Mouse (Mus musculus): Measurements from ENCODE around the gene Tph2.
"Not testable (repeated sequence)": the region's sequence is repeated elsewhere in the genome, so short reads cannot be mapped to it uniquely, and the experiment has no call there.

Tph2 gene

DNA sequence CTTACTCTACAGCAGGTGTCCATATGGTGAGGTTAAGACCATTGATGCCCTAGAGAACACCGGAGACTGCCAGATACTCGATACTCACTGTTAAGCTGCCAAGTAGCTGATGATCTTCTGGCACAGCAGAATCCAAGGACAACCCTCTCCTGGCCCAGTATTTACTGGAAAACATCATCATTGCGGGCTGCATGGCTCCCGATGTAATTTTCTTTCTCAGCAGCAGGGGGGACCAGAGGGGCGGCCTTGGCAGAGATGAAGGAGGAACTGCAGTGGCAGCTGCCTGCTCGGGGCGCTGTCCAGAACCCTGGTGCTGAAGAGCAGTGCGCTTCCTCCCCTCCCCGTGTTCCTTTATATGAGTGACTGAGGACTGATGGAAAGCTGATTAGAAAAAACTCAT lies at the start of gene Tph2:
Gene Tph2, minus strand, starts transcription at position 326 of the 400 bp plus-strand sequence.
- peak; percentile 48 for DNase-seq (ENCODE audit: low read depth)

DNA sequence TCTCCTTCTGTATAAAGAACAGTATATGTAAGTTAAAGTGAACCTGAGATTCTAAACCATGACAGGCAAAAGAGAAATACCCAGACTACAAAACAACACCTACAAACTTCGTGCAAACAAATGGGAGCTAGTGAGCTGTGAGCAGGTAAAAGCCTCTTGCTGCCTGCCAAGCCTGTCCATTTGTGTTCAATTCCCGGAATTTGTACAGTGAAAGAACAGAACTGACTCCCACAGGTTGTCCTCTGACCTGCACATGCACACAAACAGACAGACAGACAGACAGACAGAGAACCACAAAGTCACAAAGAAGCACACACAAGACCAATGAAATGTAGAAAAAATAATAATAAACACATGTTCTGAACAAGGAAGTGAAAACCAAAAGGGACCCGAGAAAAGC lies 49.0 kb upstream of the Tph2 start:
- no peak for DNase-seq (ENCODE audit: low read depth)

DNA sequence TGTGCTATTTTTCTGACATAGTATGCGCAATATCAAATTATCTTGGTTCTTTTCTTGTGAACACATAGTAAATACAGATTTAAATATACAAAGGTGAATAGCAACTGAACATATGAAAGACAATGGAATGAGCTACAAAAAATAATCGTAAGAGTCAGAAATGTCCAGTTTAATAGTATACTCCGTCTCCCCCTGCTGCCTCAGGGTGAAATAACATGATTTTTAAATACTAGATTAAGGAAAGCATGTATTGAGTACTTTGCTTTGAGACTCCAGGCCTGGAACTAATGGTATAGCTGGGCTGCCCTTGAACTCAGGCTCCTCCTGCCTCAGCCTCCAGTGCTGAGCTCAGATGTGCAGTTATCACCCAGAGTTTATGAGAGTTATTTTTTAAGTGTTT lies 47.7 kb upstream of the Tph2 start:
- DNase-seq (ENCODE audit: low read depth) = no peak

DNA sequence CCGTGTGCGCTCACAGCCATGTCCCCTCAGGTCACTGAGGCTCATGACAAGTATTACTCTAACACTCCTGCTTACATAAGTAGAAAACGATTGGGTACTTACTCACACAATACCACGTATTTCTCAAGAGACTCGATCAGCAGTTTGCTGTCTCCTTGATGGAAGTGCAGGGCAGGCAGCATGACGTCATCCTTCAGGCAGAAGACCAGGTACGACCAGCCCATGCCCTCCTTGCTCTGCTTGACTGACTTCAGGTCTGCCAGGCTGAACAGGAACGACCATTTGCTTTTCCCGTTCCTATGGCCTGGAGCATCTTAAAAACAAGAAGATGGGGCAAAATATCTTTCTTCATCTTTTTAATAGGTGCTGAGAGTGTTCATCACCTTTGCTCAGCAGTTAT lies 44.2 kb upstream of the Tph2 start:
- DNase-seq (ENCODE audit: low read depth) = no peak

DNA sequence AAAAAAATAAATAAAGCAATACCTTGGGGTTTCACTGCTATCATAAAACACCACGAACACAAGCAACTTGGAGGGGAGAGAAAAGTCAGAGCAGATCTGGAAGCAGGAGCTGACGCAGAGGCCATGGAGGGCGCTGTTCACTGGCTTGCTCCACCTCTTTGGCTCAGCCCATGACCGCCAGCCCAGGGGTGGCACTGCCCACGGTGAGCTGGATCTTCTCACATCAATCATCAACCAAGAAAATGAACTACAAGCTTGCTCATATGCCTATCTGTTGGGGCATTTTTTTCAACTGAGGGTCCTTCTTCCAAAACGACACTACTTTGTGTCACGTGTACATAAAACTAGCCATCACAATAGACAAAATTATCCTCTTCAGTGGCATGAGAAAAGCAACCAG lies 41.8 kb upstream of the Tph2 start:
- no peak for DNase-seq (ENCODE audit: low read depth)

DNA sequence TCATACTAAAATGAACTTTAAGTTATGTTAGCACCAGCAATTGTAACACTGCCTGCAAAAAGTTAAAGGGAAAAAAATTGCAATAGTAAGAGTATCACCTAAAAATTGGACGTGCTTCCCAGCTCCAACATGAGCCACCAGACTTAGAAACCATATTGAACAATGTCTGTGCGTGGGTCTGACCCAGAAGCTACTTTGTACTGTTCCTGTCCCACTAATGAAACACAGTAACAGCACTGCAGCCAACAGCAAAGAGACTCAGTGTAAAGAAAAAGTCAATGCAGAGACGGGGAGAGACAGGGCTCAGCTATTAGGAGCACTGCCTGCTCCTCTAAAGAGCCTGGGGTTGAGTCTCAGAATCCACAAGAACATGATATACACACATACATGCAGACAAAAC lies 39.0 kb upstream of the Tph2 start:
- no peak for DNase-seq (ENCODE audit: low read depth)

DNA sequence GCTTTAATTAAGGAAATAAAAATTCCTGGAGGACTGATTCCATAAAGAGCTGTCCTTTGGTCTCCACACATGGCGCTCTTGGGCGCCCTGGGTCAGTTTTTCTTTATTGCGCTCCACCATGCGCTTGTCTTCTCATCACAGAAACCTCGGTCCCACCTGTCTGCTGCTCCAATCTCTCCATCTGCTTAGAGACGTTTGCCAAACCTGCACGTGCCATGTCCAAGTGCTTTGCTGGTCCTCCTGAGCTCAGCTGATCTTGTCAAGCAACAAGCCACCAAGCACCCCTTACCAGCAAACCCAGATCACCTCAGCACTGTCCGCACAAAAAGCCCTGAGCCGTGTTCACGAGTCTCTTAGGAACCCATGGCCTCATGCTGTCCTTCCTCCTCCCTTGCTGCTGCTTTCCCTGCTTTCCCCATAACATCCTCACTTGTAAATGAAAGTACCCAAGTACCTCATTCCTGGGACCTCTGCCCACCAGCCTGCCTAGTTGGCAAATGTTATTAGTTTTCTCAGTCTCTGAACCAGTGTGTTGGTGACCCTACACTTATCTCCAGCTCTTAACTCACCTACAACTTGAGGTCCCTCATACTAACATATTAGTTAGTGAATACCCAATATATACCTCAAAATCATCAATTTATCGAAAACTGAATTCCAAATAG lies 28.2 kb upstream of the Tph2 start:
- DNase-seq (ENCODE audit: low read depth) = no peak

DNA sequence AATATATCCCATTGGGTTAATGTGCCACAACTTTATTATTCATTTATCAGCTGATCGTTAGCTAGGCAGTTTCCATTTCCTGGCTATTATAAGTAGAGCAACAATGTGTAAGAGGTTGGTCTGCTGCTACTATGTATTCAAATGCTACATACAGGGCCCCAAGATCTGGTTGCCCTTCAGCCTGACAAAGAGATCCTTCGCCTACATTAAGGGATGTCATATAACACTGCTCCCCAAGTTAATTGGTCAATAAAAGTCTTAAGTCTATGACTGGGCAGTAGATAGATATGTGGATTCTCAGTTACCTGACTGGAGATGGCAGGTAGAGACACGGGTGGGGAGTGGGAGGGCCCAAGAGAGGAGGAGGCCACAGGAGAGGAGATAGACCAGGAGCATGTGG lies 21.0 kb upstream of the Tph2 start:
- DNase-seq (ENCODE audit: low read depth) = no peak

DNA sequence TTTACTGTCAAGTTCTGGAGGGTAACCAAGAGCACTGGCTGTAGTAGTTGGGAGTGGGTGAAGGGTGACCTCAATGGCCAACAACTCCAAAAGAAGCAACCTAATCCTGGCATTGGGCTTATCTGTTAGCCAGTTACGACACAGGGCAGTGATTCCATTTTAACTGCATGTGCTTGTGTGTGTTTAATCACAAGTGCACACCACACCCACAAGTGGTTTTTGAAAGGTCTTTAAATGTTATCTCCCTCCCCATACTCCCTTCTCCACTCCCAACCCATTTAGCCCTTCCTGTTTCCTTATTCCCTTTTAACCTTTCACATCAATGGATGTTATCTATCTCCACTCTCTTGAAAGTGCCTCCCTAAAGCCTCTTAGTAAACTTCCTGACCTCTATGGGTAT lies 20.5 kb upstream of the Tph2 start:
- no peak for DNase-seq (ENCODE audit: low read depth)

DNA sequence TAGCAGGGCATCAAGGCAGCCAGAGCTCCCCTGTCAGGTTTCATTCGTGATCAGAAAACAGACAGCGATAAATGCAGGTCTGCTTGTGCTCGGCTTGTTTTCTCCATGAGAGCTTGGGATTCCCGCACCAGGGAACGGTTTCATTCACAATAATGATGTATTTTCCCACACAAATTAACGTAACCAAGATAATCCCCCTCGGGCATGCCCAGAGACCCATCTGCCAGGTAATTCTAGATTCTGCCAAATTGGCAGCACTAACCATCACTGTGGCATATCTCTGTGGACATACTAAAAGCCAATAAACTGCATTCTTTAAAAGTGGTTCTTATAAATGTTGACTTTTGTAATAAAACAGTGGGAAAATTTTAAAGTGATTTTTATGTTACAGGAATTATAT lies 6.4 kb upstream of the Tph2 start:
- no peak for DNase-seq (ENCODE audit: low read depth)

DNA sequence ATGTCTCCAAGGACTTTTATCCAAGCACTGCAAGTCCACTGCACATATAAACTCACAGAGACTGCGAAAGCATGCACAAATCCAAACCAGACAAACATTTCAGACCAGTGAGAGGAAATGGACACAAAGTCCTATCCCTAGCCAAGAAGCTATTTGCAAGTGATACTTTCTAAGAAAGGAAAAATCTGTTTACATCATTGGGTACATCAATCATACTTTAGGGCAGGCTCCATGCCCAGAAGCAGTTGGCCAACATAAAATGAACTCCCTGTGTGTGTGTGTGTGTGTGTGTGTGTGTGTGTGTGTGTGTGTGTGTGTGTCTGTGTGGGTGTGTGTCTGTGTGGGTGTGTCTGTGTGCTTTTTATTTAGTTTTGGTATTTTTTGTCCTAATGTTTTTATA lies 2.6 kb upstream of the Tph2 start:
- no peak for DNase-seq (ENCODE audit: low read depth)

DNA sequence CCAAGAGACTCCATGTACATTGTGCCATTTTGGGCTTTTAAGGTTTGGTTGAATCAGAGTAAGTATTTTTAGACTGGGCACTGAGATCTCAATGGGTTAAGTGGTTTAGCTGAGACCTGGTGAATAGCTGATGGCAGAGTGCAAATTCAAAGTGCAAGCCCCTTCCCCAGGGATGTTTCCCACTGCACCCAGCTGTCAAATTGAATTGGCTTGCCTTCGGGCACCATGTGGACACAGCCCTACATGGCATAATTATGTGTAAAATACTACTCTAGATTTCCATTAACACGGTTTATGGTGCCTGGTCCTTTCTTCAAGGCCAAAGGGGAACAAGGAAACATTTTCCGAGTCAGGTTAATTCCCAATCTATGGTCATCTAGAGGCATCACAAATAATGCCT lies 3.8 kb downstream of the Tph2 start:
- no peak for DNase-seq (ENCODE audit: low read depth)

DNA sequence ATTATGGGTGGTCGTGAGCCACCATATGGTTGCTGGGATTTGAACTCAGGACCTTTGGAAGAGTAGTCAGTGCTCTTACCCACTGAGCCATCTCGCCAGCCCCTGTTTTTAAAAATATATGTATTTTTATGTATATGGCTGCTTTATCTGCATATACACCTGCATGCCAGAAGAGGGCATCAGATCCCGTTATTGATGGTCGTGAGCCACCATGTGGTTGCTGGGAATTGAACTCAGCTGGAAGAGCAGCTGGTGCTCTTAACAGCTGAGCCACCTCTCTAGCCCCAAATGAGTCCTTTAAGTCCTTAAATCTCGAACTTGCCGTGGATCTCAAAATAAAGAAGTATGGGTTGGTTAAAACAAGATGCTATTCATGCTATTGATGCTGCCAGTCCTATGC lies 6.8 kb downstream of the Tph2 start:
- not testable (repeated sequence) for DNase-seq (ENCODE audit: low read depth)

DNA sequence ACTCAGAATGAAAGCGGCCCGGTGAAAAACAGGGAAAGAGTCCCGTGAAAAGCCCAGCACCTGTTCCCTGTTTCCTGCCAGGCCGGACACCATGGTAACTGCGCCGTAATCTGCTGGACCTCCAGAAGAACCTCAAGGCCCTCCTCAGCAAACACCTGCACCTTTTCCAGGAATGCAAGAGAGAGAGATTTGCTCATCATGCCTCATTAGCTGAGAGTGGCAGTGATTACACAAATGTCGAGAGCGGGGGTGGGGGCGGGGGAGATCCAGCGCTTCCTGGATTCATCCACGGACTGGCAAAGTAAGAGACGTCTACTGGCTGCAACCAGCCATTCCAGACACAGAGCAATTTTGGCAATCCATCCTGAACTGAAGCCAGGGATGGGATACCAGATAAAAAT lies 9.2 kb downstream of the Tph2 start:
- DNase-seq (ENCODE audit: low read depth) = no peak

DNA sequence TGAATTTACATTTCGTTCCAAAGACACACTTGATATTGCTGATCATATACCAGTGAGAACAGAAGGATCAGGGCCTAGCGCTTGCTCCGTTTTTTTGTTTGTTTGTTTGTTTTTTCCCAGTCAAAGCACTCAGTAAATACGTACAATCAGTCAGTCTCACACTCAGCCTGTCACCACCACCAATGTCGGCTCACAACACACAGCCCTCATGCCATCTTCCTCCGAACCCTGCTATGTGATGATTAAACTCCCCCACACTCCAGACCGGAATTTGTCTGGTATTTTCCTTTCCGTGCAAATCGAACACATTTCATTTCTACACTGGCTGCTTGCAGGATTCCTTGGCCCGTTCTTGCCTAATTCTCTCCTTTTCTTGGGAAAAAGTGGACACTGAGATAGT lies 11.5 kb downstream of the Tph2 start:
- DNase-seq (ENCODE audit: low read depth) = no peak

DNA sequence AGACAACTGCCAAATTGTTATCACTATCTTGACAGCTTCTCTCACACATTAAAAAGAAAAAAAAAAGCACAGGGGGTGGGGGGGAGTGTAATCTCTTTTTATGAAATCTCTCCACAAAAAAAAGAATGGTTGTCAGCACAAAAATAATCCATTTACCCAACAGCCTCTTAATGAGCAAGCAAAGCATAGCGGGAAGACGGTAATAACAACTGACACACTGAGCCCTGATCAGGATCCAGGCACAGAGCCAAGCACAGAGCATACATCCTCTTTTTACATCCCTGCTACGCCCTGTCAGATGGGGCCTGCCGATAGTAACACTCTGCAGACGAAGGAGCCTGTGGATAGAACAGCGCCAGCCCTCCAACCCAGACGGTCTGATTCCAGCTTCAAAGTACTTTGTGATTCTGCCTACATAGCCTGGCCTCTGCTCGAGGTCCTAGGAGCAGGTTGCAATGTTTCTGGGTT lies 13.4 kb downstream of the Tph2 start:
- DNase-seq (ENCODE audit: low read depth) = no peak

DNA sequence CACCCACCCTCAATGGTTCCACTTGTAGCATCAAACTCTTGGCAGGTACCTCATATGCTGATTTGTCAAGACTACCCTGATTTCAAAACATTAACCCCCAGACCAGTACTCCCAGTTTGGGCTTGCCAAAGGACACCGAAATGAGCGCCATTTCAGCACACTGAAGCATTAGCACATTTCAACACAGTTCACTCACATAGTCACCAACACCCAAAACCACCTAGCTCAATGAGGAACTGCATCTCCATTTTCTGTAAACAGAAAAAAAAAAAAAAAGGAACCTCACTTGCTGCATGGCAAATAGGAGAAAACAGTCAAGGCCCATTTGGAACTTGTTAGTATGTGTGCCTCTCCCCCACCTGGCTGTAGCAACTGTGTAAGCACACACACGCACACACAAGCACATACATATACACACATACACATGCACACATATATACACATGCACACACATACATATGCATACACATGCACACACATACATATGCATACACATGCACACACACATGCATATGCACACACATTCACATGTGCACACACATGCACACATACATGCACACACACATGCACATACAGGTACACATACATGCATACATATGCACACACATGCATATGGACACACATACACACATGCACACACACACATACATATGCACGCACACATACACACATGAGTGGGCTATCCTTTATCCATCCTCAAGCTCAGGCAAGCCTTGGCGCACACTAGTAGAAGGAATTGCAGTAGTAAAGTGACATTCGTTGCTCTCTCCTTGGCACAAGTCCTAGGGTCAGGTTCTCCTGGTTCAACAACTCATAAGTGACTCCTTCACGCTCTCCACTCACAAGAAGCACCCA lies 14.1 kb downstream of the Tph2 start:
- no peak for DNase-seq (ENCODE audit: low read depth)

DNA sequence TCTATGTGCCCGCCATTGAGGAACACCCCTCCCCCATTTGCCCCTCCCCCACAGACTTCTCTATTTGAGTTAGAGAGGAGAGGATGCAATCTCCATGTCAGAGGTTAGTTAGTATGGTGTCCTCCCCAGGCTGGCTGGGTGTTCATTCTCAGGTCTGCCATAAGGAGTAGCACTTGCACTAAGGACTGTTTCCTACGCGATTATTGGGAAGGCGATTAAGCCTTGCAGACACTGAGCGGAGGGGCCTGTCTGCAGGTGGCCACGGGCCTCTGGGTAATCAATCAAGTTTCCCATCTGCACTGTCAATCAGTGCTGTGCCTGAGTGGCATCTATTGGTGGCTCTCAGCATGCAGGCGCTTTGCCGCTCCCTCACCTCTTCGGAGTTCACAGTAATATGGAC lies 15.4 kb downstream of the Tph2 start:
- DNase-seq (ENCODE audit: low read depth) = no peak

DNA sequence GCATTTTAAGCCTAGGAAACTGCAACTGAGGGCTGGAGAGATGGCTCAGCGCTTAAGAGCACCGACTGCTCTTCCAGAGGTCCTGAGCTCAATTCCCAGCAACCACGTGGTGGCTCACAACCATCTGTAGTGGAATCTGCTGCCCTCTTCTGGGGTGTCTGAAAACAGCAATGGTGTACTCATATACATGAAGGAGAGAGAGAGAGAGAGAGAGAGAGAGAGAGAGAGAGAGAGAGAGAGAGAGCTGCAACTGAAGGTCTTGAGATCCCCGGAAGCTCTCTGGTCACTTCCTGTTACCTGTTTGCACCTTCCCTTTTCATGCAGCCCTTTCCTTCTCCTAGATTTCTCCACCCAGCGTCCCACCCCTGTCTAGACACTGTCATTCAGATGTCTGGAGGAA lies 24.5 kb downstream of the Tph2 start:
- DNase-seq (ENCODE audit: low read depth) = no peak

DNA sequence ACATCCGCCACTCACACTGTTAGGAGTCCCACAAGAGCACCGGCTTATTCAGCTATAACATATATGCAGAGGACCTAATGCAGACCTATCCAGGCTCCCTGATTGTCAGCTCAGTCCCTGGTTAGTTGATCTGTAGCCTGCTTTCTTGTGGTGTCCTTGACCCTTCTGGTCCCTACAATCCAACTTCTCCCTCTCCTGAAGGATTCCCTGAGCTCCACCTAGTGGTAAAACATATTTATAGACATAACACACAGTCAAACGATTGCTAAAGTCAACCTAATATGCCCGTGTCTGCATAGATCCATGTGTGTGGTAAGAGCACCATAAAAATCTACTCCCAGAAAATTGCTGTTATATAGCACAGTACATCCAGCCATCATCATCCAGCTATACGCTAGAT lies 37.5 kb downstream of the Tph2 start:
- DNase-seq (ENCODE audit: low read depth) = no peak

DNA sequence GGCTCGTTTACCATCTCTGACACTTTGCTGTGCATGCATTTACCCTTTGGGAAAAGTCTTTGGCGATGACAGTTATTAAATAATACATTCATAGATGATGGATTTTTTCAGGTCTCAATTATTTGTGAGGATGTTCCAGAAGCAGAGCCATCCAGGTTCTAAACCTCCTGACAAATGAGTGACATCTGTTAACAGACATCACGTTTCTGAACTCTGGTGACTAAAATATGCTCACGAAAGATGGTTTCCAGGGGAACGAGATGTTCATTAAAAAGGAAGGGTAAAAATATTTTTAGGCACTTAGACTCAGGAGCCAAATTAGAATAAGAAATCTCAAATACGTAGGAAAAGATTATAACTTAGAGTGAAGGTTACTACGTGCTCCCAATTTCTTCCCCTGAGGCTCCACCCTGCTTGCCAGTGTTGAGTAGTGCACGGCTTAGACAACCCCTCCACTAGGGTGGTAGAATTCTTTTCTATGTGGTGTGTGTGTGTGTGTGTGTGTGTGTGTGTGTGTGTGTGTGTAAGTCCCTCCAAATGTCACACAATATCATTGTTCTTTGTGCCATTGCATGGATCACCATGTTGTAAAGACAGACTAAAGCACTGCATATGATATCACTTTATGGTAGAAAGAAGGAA lies 38.4 kb downstream of the Tph2 start:
- DNase-seq (ENCODE audit: low read depth) = no peak

DNA sequence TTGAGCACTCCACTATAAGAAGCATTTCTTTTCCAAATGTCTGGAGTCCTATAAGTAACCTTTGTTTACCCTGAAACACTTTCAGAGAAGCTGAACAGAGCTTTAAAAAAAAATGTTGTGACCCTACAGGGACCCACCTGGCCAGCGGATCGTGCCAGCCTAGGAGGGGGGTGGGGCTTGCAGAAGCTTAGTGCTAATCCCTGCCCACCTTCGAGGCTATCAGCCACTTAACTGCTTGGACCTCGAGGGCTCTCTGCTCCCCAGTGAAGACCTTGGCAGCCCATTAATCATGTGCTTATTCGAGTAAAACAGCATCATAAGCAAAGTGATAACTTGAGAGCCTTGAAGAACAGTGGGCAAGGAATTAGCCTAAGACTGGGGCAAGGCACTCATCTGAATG lies 40.3 kb downstream of the Tph2 start:
- no peak for DNase-seq (ENCODE audit: low read depth)

DNA sequence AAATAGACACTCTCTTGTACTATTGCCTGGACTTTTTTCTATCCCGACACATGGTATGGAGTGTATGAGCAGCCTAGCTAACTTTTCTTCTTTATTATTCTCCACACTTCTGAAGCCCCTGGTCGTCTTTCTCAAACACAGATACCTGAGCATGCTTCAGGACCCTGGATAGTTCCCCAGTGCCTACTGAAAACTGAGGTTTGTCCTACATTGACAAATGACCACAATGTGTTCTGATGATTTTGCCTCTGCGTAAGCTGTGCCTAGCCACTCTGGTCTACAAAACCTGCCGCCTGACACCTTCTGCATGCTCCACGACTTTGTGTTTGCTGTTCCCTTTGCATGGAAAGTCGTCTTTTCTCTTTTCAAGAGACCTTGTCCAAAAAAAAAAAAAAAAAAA lies 41.2 kb downstream of the Tph2 start:
- DNase-seq (ENCODE audit: low read depth) = no peak
